Mouse (Mus musculus) E14TG2a.4 (cell line): Measurements from ENCODE around the gene Igfbp7.

Experiments used
- H3K27me3 ChIP-seq: 2 replicates; pipeline ENCODE4 v1.6.1; 2014; ENCODE audit warnings: low read length, control low read depth; ENCODE audit not compliant: insufficient read depth
- H3K36me3 ChIP-seq: 2 replicates; pipeline ENCODE4 v1.6.1; 2014; ENCODE audit warnings: low read length, control low read depth; ENCODE audit not compliant: insufficient read depth
- H3K4me1 ChIP-seq: replicated peaks from 2 replicates; pipeline ENCODE4 v1.6.1; 2014; ENCODE audit warnings: low read depth, low read length, control low read depth
- H3K4me3 ChIP-seq: replicated peaks from 2 replicates; pipeline ENCODE4 v1.5.1; 2014; ENCODE audit warnings: mild to moderate bottlenecking, low read length
- H3K9me3 ChIP-seq: 2 replicates; pipeline ENCODE4 v1.6.1; 2014; ENCODE audit warnings: low read length, control low read depth
- CTCF ChIP-seq: conservative IDR thresholded peaks from 2 replicates; pipeline ENCODE4 v1.5.1; 2014; ENCODE audit warnings: low read length
- NANOG ChIP-seq: IDR thresholded peaks from 2 replicates; pipeline ENCODE4 v1.6.1; 2014; ENCODE audit warnings: borderline replicate concordance, low read length, mixed read lengths
- POU5F1 ChIP-seq: IDR thresholded peaks from 2 replicates; pipeline ENCODE4 v1.6.1; 2014; ENCODE audit warnings: low read length, borderline replicate concordance

Gene Igfbp7

GRCm38 (mm10) chr5:77355307-77356265 is 52.3 kb downstream of the Igfbp7 start:
- no peak for TF ChIP-seq CTCF
- TF ChIP-seq POU5F1: no peak
- TF ChIP-seq NANOG: no peak
- Histone ChIP-seq H3K36me3 (no peaks in the 10 kb centered on the region), H3K9me3 (no peaks in the 10 kb centered on the region), H3K27me3 (peaks cover 12% of the 10 kb centered on the region; the same call in 1 of the 2 replicates), H3K4me3 (no peak overlapping the region), H3K4me1 (peaks cover 32% of the 10 kb centered on the region)

GRCm38 (mm10) chr5:77354361-77354787 is 53.5 kb downstream of the Igfbp7 start:
- Histone ChIP-seq H3K4me3 (no peak overlapping the region), H3K36me3 (peaks cover 5% of the 10 kb centered on the region), H3K27me3 (peaks cover 12% of the 10 kb centered on the region; the same call in 1 of the 2 replicates), H3K4me1 (peaks cover 29% of the 10 kb centered on the region), H3K9me3 (no peaks in the 10 kb centered on the region)
- TF ChIP-seq POU5F1: no peak
- peak; percentile 98 for TF ChIP-seq CTCF

- TF ChIP-seq POU5F1 (no peak), CTCF (no peak), NANOG (no peak)
- H3K27me3 ChIP-seq: peaks cover 12% of the 10 kb centered on the region; the same call in 1 of the 2 replicates
- peaks cover 7% of the 10 kb centered on the region; the same call in 1 of the 2 replicates for H3K4me1 ChIP-seq
- H3K4me3 ChIP-seq: no peak overlapping the region
- H3K36me3 ChIP-seq: peaks cover 29% of the 10 kb centered on the region
- H3K9me3 ChIP-seq: no peaks in the 10 kb centered on the region
Observed at GRCm38 (mm10) chr5:77351691-77352090, 56.1 kb downstream of the Igfbp7 start.

- peaks cover 7% of the 10 kb centered on the region; the same call in 1 of the 2 replicates for H3K4me1 ChIP-seq
- no peaks in the 10 kb centered on the region for H3K9me3 ChIP-seq
- H3K36me3 ChIP-seq: peaks cover 43% of the 10 kb centered on the region
- no peak overlapping the region; the same call in 1 of the 2 replicates for H3K4me3 ChIP-seq
- TF ChIP-seq NANOG (no peak), CTCF (peak; percentile 80)
- peaks cover 2% of the 10 kb centered on the region; the same call in 1 of the 2 replicates for H3K27me3 ChIP-seq
Observed at GRCm38 (mm10) chr5:77349971-77350658, 57.7 kb downstream of the Igfbp7 start.

GRCm38 (mm10) chr5:77348901-77349300 is 58.9 kb downstream of the Igfbp7 start:
- no peak overlapping the region for H3K4me3 ChIP-seq
- peaks cover 7% of the 10 kb centered on the region; the same call in 1 of the 2 replicates for H3K4me1 ChIP-seq
- H3K27me3 ChIP-seq: no peaks in the 10 kb centered on the region
- peaks cover 55% of the 10 kb centered on the region for H3K36me3 ChIP-seq
- no peak for TF ChIP-seq NANOG
- no peak for TF ChIP-seq POU5F1
- TF ChIP-seq CTCF: no peak
- no peaks in the 10 kb centered on the region for H3K9me3 ChIP-seq

GRCm38 (mm10) chr5:77340033-77340432 is 67.8 kb downstream of the Igfbp7 start:
- Histone ChIP-seq H3K4me3 (no peak overlapping the region), H3K27me3 (no peaks in the 10 kb centered on the region), H3K4me1 (no peaks in the 10 kb centered on the region), H3K36me3 (peaks cover 100% of the 10 kb centered on the region), H3K9me3 (no peaks in the 10 kb centered on the region)
- TF ChIP-seq CTCF (no peak), POU5F1 (no peak), NANOG (no peak)

- 0 out of 2 replicates have a peak, but pooled peaks cover 6% of the 10 kb centered on the region for H3K4me1 ChIP-seq
- H3K27me3 ChIP-seq: no peaks in the 10 kb centered on the region
- H3K9me3 ChIP-seq: no peaks in the 10 kb centered on the region
- H3K4me3 ChIP-seq: no peak overlapping the region
- peaks cover 93% of the 10 kb centered on the region for H3K36me3 ChIP-seq
- no peak for TF ChIP-seq POU5F1
- TF ChIP-seq CTCF: peak; percentile 29; the same call in 1 of the 2 replicates
Observed at GRCm38 (mm10) chr5:77330154-77330553, 77.7 kb downstream of the Igfbp7 start.

- TF ChIP-seq POU5F1: no peak
- no peak for TF ChIP-seq CTCF
- TF ChIP-seq NANOG: no peak
- Histone ChIP-seq H3K4me3 (no peak overlapping the region), H3K4me1 (0 out of 2 replicates have a peak, but pooled peaks cover under 1% of the 10 kb centered on the region), H3K9me3 (no peaks in the 10 kb centered on the region), H3K27me3 (no peaks in the 10 kb centered on the region), H3K36me3 (peaks cover 99% of the 10 kb centered on the region)
Observed at GRCm38 (mm10) chr5:77324936-77325335, 82.9 kb downstream of the Igfbp7 start.

- H3K9me3 ChIP-seq: no peaks in the 10 kb centered on the region
- no peak overlapping the region for H3K4me3 ChIP-seq
- no peaks in the 10 kb centered on the region for H3K27me3 ChIP-seq
- TF ChIP-seq CTCF (no peak), POU5F1 (no peak), NANOG (no peak)
- H3K4me1 ChIP-seq: peaks cover 30% of the 10 kb centered on the region
- peaks cover 66% of the 10 kb centered on the region for H3K36me3 ChIP-seq
Observed at GRCm38 (mm10) chr5:77314986-77315385, 92.9 kb downstream of the Igfbp7 start.
